Comparison of ENCODE assay signal across 22 mouse cellular contexts in the genomic region with DNA sequence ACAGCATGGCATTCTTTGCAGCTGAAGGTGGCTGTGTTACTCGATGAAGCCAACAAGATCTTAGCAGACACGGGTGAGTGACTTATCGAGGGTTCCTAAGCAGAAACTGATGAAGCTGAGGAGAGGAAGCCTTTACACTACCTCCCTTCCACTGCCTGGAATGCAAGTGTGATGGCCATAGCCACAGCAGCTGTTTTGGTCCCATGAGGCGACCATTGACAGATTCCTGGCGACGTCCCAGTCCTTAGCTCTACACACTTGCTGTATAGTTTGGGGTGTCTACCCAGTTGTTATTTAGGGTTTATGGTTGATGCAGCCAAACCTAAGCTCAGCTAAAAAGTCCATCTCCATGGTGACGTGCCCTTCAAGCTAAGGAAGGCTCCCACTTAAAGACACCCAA.
"Had no signal": no experiment of that assay in that cellular context is flagged by ENCODE, and none has a peak within 500 bp of the region (broad histone marks: within the 10 kb centered on the region; RNA-seq: fewer than 3 reads in every experiment).

No protein-coding gene starts in this region.

- H3K27me3 ChIP-seq: hindbrain, embryonic 15.5 days had no signal

- H3K4me3 ChIP-seq: gastrocnemius, adult 2 months; heart, embryonic 10.5 days; heart, embryonic 12.5 days; hindbrain, embryonic 13.5 days; hindbrain, embryonic 15.5 days; kidney, embryonic 15.5 days; limb, embryonic 13.5 days; limb, embryonic 15.5 days; liver, embryonic 12.5 days had no signal

- H3K36me3 ChIP-seq: heart, embryonic 12.5 days; hindbrain, embryonic 13.5 days; hindbrain, embryonic 15.5 days; kidney, embryonic 15.5 days; limb, embryonic 13.5 days; limb, embryonic 15.5 days; liver, embryonic 12.5 days had no signal

- H3K4me2 ChIP-seq: heart, embryonic 12.5 days; hindbrain, embryonic 13.5 days; hindbrain, embryonic 15.5 days; limb, embryonic 15.5 days; liver, embryonic 12.5 days had no signal

- DNase-seq: gastrocnemius, adult 2 months; gastrocnemius, postnatal 10 days; gastrocnemius, postnatal 25 days; heart, adult 18-20 months; heart, postnatal 10 days; heart, postnatal 36 days; kidney, adult 11 months; kidney, adult 2 months; kidney, adult 9 months; kidney, postnatal 14 days; kidney, postnatal 36 days; layer of hippocampus, adult 9-11 months; layer of hippocampus, postnatal 36 days; left cerebral cortex, postnatal 4 days had no signal
